Mouse (Mus musculus) CH12.LX (cell line): ENCODE measurements around the gene Hist1h4f. TPM values are rescaled to one million over a fixed set of nuclear protein-coding genes. Genes with fewer than 3 reads are reported as not detected.
A peak's percentile ranks its signal among the peaks of the same experiment; 100 is the strongest.

Experiments
- DNase-seq: peaks from one replicate; pipeline ENCODE4 v3.0.0-alpha.2; 2013; ENCODE audit errors: extremely low read depth
- H3K27ac ChIP-seq: 2 replicates; pipeline ENCODE4 v1.5.1; 2012; ENCODE audit warnings: low read depth, mild to moderate bottlenecking, control low read depth, moderate library complexity; ENCODE audit not compliant: insufficient read depth
- H3K27me3 ChIP-seq: replicated peaks from 2 replicates; pipeline ENCODE3; 2012; ENCODE audit warnings: inconsistent platforms
- H3K36me3 ChIP-seq, 2 experiments: replicated peaks in 1 of 2; 2 replicates each; pipeline versions ENCODE3 to v1.6.1; 2012; ENCODE audit warnings: inconsistent platforms in 1 of 2, low read length in 1 of 2, mild to moderate bottlenecking in 1 of 2, mixed read lengths in 1 of 2, moderate library complexity in 1 of 2; ENCODE audit not compliant: control insufficient read depth in 1 of 2, insufficient read depth in 1 of 2
- H3K4me1 ChIP-seq, 2 experiments: 2 replicates each; pipeline ENCODE4 v1.6.1; 2012; ENCODE audit warnings: inconsistent platforms in 1 of 2, moderate library complexity in 1 of 2; ENCODE audit not compliant: insufficient read depth in 2 of 2, control insufficient read depth in 1 of 2
- H3K4me2 ChIP-seq: 2 replicates; pipeline ENCODE4 v1.6.1; 2012; ENCODE audit warnings: low read depth, mild to moderate bottlenecking, control low read depth; ENCODE audit not compliant: poor library complexity, insufficient read depth, severe bottlenecking
- H3K4me3 ChIP-seq, 3 experiments: fragments of 150-350 bp in 1 of 3; sonication (generic) in 1 of 3; replicated peaks in 1 of 3; 2 replicates each; pipeline versions ENCODE3 to v1.5.1; 2011 to 2012; ENCODE audit warnings: low read depth in 2 of 3, low read length in 2 of 3, mild to moderate bottlenecking in 2 of 3, moderate library complexity in 2 of 3, control low read depth in 1 of 3, improper control_type of control experiment in 1 of 3, inconsistent platforms in 1 of 3, mixed read lengths in 1 of 3; ENCODE audit not compliant: poor library complexity in 1 of 3
- H3K79me2 ChIP-seq: replicated peaks from 2 replicates; pipeline ENCODE4 v1.6.1; 2012; ENCODE audit warnings: mild to moderate bottlenecking, moderate library complexity; ENCODE audit not compliant: control insufficient read depth, poor library complexity, insufficient read depth, severe bottlenecking; ENCODE audit errors: extremely low read depth
- H3K9ac ChIP-seq: 2 replicates; pipeline ENCODE4 v1.6.1; 2012; ENCODE audit warnings: low read depth, mild to moderate bottlenecking, control low read depth, moderate library complexity; ENCODE audit not compliant: insufficient read depth
- H3K9me3 ChIP-seq: replicated peaks from 2 replicates; pipeline ENCODE3; 2012; ENCODE audit warnings: low read length, inconsistent platforms, mixed read lengths
- BHLHE40 ChIP-seq: IDR thresholded peaks from 2 replicates; pipeline ENCODE4 v1.6.1; 2011; ENCODE audit warnings: mild to moderate bottlenecking, low read depth, low read length, improper control_type of control experiment
- CHD1 ChIP-seq: IDR thresholded peaks from 2 replicates; pipeline ENCODE4 v1.6.1; 2012; ENCODE audit warnings: low read depth, low read length, improper control_type of control experiment, inconsistent platforms
- CHD2 ChIP-seq: IDR thresholded peaks from 2 replicates; pipeline ENCODE4 v1.6.1; 2011; ENCODE audit warnings: low read length, improper control_type of control experiment
- CTCF ChIP-seq, 2 experiments: IDR thresholded peaks in 1 of 2; conservative IDR thresholded peaks in 1 of 2; 2 replicates each; pipeline ENCODE4 v1.5.1; 2011 to 2012; ENCODE audit warnings: low read depth in 2 of 2, low read length in 2 of 2, improper control_type of control experiment in 1 of 2, inconsistent platforms in 1 of 2, mild to moderate bottlenecking in 1 of 2, moderate library complexity in 1 of 2
- E2F4 ChIP-seq: IDR thresholded peaks from 2 replicates; pipeline ENCODE4 v1.6.1; 2011; ENCODE audit warnings: low read depth, low read length, improper control_type of control experiment; ENCODE audit not compliant: insufficient replicate concordance
- ELF1 ChIP-seq: IDR thresholded peaks from 2 replicates; pipeline ENCODE4 v1.6.1; 2014; ENCODE audit warnings: low read depth, mild to moderate bottlenecking, inconsistent platforms, low read length, improper control_type of control experiment
- ETS1 ChIP-seq: conservative IDR thresholded peaks from 2 replicates; pipeline ENCODE4 v1.6.1; 2012; ENCODE audit warnings: low read depth, mild to moderate bottlenecking, inconsistent platforms, low read length, improper control_type of control experiment, moderate library complexity
- GABPA ChIP-seq: IDR thresholded peaks from 2 replicates; pipeline ENCODE4 v1.6.1; 2012; ENCODE audit warnings: low read depth, low read length, improper control_type of control experiment, inconsistent platforms; ENCODE audit not compliant: insufficient replicate concordance
- HCFC1 ChIP-seq: IDR thresholded peaks from 2 replicates; pipeline ENCODE4 v1.6.1; 2012; ENCODE audit warnings: low read depth, mild to moderate bottlenecking, inconsistent platforms, low read length, improper control_type of control experiment
- JUN ChIP-seq: IDR thresholded peaks from 2 replicates; pipeline ENCODE4 v1.6.1; 2011; ENCODE audit warnings: low read depth, mild to moderate bottlenecking, low read length, improper control_type of control experiment, moderate library complexity; ENCODE audit not compliant: insufficient read depth
- JUND ChIP-seq: conservative IDR thresholded peaks from 2 replicates; pipeline ENCODE4 v1.6.1; 2011; ENCODE audit warnings: low read depth, low read length, improper control_type of control experiment
- KAT2A ChIP-seq: IDR thresholded peaks from 2 replicates; pipeline ENCODE4 v1.6.1; 2012; ENCODE audit warnings: low read length, improper control_type of control experiment, inconsistent platforms; ENCODE audit not compliant: insufficient replicate concordance
- MAFK ChIP-seq: IDR thresholded peaks from 2 replicates; pipeline ENCODE4 v1.6.1; 2011; ENCODE audit warnings: low read length, improper control_type of control experiment; ENCODE audit not compliant: insufficient replicate concordance
- MAZ ChIP-seq: IDR thresholded peaks from 2 replicates; pipeline ENCODE4 v1.6.1; 2012; ENCODE audit warnings: low read depth, mild to moderate bottlenecking, inconsistent platforms, low read length, improper control_type of control experiment, moderate library complexity
- MEF2A ChIP-seq: IDR thresholded peaks from 2 replicates; pipeline ENCODE4 v1.6.1; 2014; ENCODE audit warnings: low read depth, mild to moderate bottlenecking, inconsistent platforms, low read length, improper control_type of control experiment, borderline replicate concordance
- MXI1 ChIP-seq: IDR thresholded peaks from 2 replicates; pipeline ENCODE4 v1.6.1; 2011; ENCODE audit warnings: mild to moderate bottlenecking, low read depth, low read length, improper control_type of control experiment
- MYC ChIP-seq: IDR thresholded peaks from 2 replicates; pipeline ENCODE4 v1.6.1; 2011; ENCODE audit warnings: low read depth, mild to moderate bottlenecking, improper control_type of control experiment, low read length
- NELFE ChIP-seq: IDR thresholded peaks from 2 replicates; pipeline ENCODE4 v1.6.1; 2011; ENCODE audit warnings: low read depth, low read length, improper control_type of control experiment
- NRF1 ChIP-seq: IDR thresholded peaks from 2 replicates; pipeline ENCODE4 v1.6.1; 2014; ENCODE audit warnings: low read depth, mild to moderate bottlenecking, inconsistent platforms, low read length, improper control_type of control experiment, moderate library complexity
- PAX5 ChIP-seq: IDR thresholded peaks from 2 replicates; pipeline ENCODE4 v1.6.1; 2012; ENCODE audit warnings: low read length, inconsistent platforms, mixed read lengths
- POLR2A ChIP-seq: IDR thresholded peaks from 2 replicates; pipeline ENCODE4 v1.6.1; 2011; ENCODE audit warnings: low read depth, mild to moderate bottlenecking, improper control_type of control experiment, low read length
- POLR2AphosphoS2 ChIP-seq: IDR thresholded peaks from 2 replicates; pipeline ENCODE4 v1.6.1; 2011; ENCODE audit warnings: low read depth, low read length, improper control_type of control experiment
- RAD21 ChIP-seq: IDR thresholded peaks from 2 replicates; pipeline ENCODE4 v1.6.1; 2011; ENCODE audit warnings: low read depth, mild to moderate bottlenecking, low read length, improper control_type of control experiment, moderate library complexity
- RCOR1 ChIP-seq: conservative IDR thresholded peaks from 2 replicates; pipeline ENCODE4 v1.6.1; 2012; ENCODE audit warnings: low read depth, mild to moderate bottlenecking, inconsistent platforms, low read length, improper control_type of control experiment
- SIN3A ChIP-seq: IDR thresholded peaks from 2 replicates; pipeline ENCODE4 v1.6.1; 2012; ENCODE audit warnings: low read length, improper control_type of control experiment, inconsistent platforms
- SMC3 ChIP-seq: IDR thresholded peaks from 2 replicates; pipeline ENCODE4 v1.6.1; 2011; ENCODE audit warnings: low read depth, low read length, improper control_type of control experiment
- UBTF ChIP-seq: IDR thresholded peaks from 2 replicates; pipeline ENCODE4 v1.6.1; 2012; ENCODE audit warnings: low read depth, mild to moderate bottlenecking, inconsistent platforms, low read length, improper control_type of control experiment, moderate library complexity
- USF1 ChIP-seq: IDR thresholded peaks from 2 replicates; pipeline ENCODE4 v1.6.1; 2014; ENCODE audit warnings: low read depth, mild to moderate bottlenecking, inconsistent platforms, low read length, improper control_type of control experiment
- USF2 ChIP-seq: conservative IDR thresholded peaks from 2 replicates; pipeline ENCODE4 v1.6.1; 2011; ENCODE audit warnings: low read depth, low read length, improper control_type of control experiment
- ZKSCAN1 ChIP-seq: IDR thresholded peaks from 2 replicates; pipeline ENCODE4 v1.6.1; 2012; ENCODE audit warnings: low read depth, inconsistent platforms, low read length, improper control_type of control experiment, borderline replicate concordance
- ZMIZ1 ChIP-seq: IDR thresholded peaks from 2 replicates; pipeline ENCODE4 v1.6.1; 2012; ENCODE audit warnings: low read depth, mild to moderate bottlenecking, inconsistent platforms, low read length, improper control_type of control experiment
- dilution Hi-C: fragments of 300-500 bp; cut with MboI; formaldehyde crosslinking; loops from 2 replicates; pipeline ENCODE4 v1.14.3; 2020; ENCODE audit warnings: low sequenced_read_pairs; ENCODE audit not compliant: extremely low pct_unique_long_range_greater_than_20kb, extremely low pct_ligation_motif_present
- in situ Hi-C: fragments of 300-500 bp; cut with MboI; formaldehyde crosslinking; loops from 3 replicates; pipeline ENCODE4 v1.14.3; 2019; ENCODE audit warnings: low sequenced_read_pairs, low pct_ligation_motif_present, low pct_unique_long_range_greater_than_20kb, mixed read lengths
- polyA plus RNA-seq: library from polyadenylated mRNA; unstranded; fragments of >175 nt; gene quantifications from 2 replicates; pipeline ENCODE4 v1.2.1, GENCODE M21; 2012; ENCODE audit warnings: low read depth; ENCODE audit not compliant: insufficient read length
- total RNA-seq, 2 experiments: library from RNA; depleted of rRNA; stranded (reverse); fragments of 300-350 nt in 1 of 2; fragments of >200 nt in 1 of 2; gene quantifications; 2 replicates each; pipeline ENCODE4 v1.2.3; 2012 to 2014

Hist1h4f gene
- total and polyA plus RNA-seq, 3 experiments: 9.0 to 4,902 (median 27.1) TPM

DNA sequence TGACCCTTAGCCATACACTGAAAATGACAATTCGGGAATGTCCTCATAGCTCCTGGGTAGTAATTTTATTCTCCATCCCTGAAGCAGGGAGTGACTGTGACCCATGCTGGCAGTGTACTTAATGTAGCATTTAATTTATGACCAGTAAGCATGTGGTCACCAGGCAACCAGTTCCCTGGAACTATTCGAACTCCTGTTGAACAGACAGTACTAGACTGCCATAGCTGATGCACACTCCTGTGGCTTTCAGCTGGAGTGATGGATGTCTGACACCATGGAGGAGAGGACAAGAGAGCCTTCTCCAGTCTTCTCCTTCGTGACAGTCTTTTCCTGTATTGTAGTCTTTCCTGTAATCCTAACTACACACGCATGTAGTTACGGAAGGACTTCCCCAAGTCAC, 22.4 kb downstream of the Hist1h4f start:
- no peak for TF ChIP-seq NELFE
- no peak for TF ChIP-seq ELF1
- TF ChIP-seq MEF2A: no peak
- TF ChIP-seq RCOR1: no peak
- TF ChIP-seq CHD1: no peak
- TF ChIP-seq E2F4: no peak
- TF ChIP-seq NRF1: no peak
- no peak for TF ChIP-seq POLR2A
- Histone ChIP-seq H3K27ac (no peak overlapping the region), H3K4me3 (no peak overlapping the region), H3K36me3 (no peaks in the 10 kb centered on the region), H3K4me1 (peaks cover 7 to 44% of the 10 kb centered on the region in 2 experiments), H3K79me2 (no peaks in the 10 kb centered on the region), H3K27me3 (no peaks in the 10 kb centered on the region), H3K9ac (no peak overlapping the region; the same call in 1 of the 2 replicates), H3K4me2 (peak overlapping the region; percentile 82; the same call in 1 of the 2 replicates), H3K9me3 (no peaks in the 10 kb centered on the region)
- in situ Hi-C loops (loop anchor here (10.0 kb wide), 1 partner anchor 1494 kb away; the partner anchor contains the start of genes Hist1h2ah and Hist1h2bk), dilution Hi-C loops (no loop called here)
- DNase-seq: no peak

DNA sequence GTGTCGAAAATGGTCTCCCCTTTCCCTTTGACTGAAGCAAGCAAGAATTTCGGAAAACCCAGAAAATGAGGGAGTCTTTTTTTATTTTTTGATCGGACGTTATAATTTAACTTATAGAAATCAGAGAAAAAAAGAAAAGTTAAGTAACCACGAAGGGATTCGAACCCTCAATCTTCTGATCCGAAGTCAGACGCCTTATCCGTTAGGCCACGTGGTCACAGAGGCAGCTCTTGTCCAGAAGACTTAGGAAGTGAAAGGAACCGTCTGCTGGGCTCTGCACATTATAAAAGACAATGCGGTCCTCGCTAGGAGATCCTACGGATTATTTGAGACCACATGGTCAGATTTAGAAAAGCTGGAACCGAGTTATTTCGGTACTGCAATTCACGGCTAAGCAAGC, 25.1 kb downstream of the Hist1h4f start:
- dilution Hi-C loops: no loop called here
- peak overlapping the region; percentile 98 for H3K4me2 ChIP-seq
- no peak overlapping the region for H3K27ac ChIP-seq
- H3K27me3 ChIP-seq: no peaks in the 10 kb centered on the region
- H3K36me3 ChIP-seq: no peaks in the 10 kb centered on the region
- H3K4me3 ChIP-seq: peak overlapping the region; percentile 46 to 61 (median 53)
- peak; percentile 92 for DNase-seq
- H3K79me2 ChIP-seq: no peaks in the 10 kb centered on the region
- H3K9ac ChIP-seq: peak overlapping the region; percentile 71; the same call in 1 of the 2 replicates
- peaks cover 5 to 40% of the 10 kb centered on the region in 2 experiments; a peak in 3 of 4 replicates for H3K4me1 ChIP-seq
- in situ Hi-C loops: loop anchor here (10.0 kb wide), 1 partner anchor 1492 kb away; the partner anchor contains the start of genes Hist1h2ah and Hist1h2bk
- no peaks in the 10 kb centered on the region for H3K9me3 ChIP-seq
- TF ChIP-seq MEF2A (no peak), NELFE (no peak), JUN (no peak), UBTF (no peak), KAT2A (peak; percentile 87; the same call in 1 of the 2 replicates), CTCF (conservative IDR thresholded peaks at IDR 0.05 in 1 of 2, IDR thresholded peaks at IDR 0.05 in 1 of 2; ENCODE audit: low read depth in 2 of 2, low read length in 2 of 2) (no peak), BHLHE40 (no peak), CHD2 (0 out of 2 replicates have a peak, but pooled peaks have one; percentile 23), E2F4 (peak; percentile 79; the same call in 1 of the 2 replicates), MAFK (peak; percentile 96), ELF1 (peak; percentile 91), SIN3A (no peak), JUND (no peak), POLR2AphosphoS2 (no peak), MAZ (no peak), POLR2A (no peak), CHD1 (no peak), MXI1 (no peak; the same call in 1 of the 2 replicates), SMC3 (no peak), MYC (peak; percentile 93), ZMIZ1 (no peak), ETS1 (no peak), USF1 (peak; percentile 80), PAX5 (no peak), RAD21 (no peak), GABPA (no peak), NRF1 (peak; percentile 50), USF2 (peak; percentile 64), ZKSCAN1 (no peak), HCFC1 (no peak)
